Mouse (Mus musculus) neural tube, embryonic 15.5 days (tissue): ENCODE measurements around the gene Lhx2. TPM values are rescaled to one million over a fixed set of nuclear protein-coding genes. Genes with fewer than 3 reads are reported as not detected.
A peak's percentile ranks its signal among the peaks of the same experiment; 100 is the strongest.

Experiments used
- ATAC-seq: fragments of 200-750 bp; cut with Nextera tagmentation; 2 replicates; pipeline ENCODE4 v1.8.0; 2017; ENCODE audit warnings: mild to moderate bottlenecking, moderate TSS enrichment, moderate library complexity; ENCODE audit not compliant: low FRiP score
- H3K27ac ChIP-seq: fragments of 300-500 bp; sonication (generic); replicated peaks from 2 replicates; pipeline ENCODE4 v1.5.1; 2015; ENCODE audit warnings: mild to moderate bottlenecking, inconsistent platforms
- H3K27me3 ChIP-seq: fragments of 300-500 bp; sonication (generic); replicated peaks from 2 replicates; pipeline ENCODE4 v1.6.1; 2015; ENCODE audit warnings: inconsistent platforms
- H3K36me3 ChIP-seq: fragments of 300-500 bp; sonication (generic); 2 replicates; pipeline ENCODE4 v1.6.1; 2015; ENCODE audit warnings: inconsistent platforms
- H3K4me1 ChIP-seq: fragments of 300-500 bp; sonication (generic); 2 replicates; pipeline ENCODE4 v1.6.1; 2015; ENCODE audit warnings: inconsistent platforms
- H3K4me2 ChIP-seq: fragments of 300-500 bp; sonication (generic); 2 replicates; pipeline ENCODE4 v1.6.1; 2015; ENCODE audit warnings: inconsistent platforms, mild to moderate bottlenecking, moderate library complexity
- H3K4me3 ChIP-seq: fragments of 300-500 bp; sonication (generic); replicated peaks from 2 replicates; pipeline ENCODE4 v1.5.1; 2015; ENCODE audit warnings: mild to moderate bottlenecking, inconsistent platforms
- H3K9ac ChIP-seq: fragments of 300-500 bp; sonication (generic); replicated peaks from 2 replicates; pipeline ENCODE4 v1.6.1; 2015; ENCODE audit warnings: mild to moderate bottlenecking, inconsistent platforms
- H3K9me3 ChIP-seq: fragments of 300-500 bp; sonication (generic); replicated peaks from 2 replicates; pipeline ENCODE4 v1.6.1; 2016; ENCODE audit warnings: inconsistent platforms
- WGBS: fragments of 180-500 bp; shearing (Covaris S2); methylation state at CpG from one replicate; pipeline ENCODE4 v1.1.7; 2015; ENCODE audit warnings: mixed read lengths; 5-methylcytosine and 5-hydroxymethylcytosine counted together
- polyA plus RNA-seq: library from polyadenylated mRNA; unstranded; fragments of >200 nt; fragmentation: Nextera tagmentation; extraction: Ambion mirVana; gene quantifications from 2 replicates; pipeline ENCODE4 v1.2.1, GENCODE M21; 2015

Lhx2 gene
- polyA plus RNA-seq, 1 experiment from 2014 or later, result 3.0 TPM

DNA sequence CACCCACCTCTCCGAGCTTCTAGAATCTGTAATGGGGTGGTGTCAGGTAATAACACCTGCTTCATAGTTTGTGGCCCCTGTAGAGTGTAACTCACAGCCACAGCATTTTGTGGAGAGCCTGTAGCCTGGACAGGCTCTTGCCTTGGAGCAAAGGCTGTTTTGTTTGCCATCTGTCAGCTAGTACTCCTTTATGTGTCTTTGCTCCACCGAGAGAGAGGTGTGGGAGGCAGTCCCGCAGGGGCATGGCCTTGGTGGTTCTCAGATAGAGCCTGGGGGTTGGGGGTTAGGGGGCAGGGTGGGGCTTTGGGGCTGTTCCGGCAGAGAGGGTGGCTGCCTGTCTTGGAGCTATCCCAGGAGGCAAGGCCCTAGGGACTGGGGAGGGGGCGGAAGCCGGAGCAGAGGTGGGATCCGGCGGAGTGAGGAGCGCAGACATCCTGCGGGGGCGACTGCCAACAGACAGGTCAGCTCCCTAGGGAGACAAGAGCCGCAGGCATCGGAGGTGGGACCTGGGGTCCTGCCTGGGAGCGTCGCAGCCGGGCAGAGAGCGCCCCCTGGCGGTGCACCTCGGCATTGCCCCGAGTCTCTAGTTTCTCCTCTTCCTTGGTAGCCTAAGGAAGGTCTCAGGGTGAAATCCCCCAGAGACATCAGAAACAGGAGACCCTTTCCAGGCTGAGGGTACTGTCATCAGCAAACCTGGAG, 36.7 kb downstream of the Lhx2 start:
- Histone ChIP-seq H3K9ac (no peak overlapping the region), H3K27me3 (peaks cover 84% of the 10 kb centered on the region), H3K4me1 (peaks cover 11% of the 10 kb centered on the region), H3K27ac (no peak overlapping the region), H3K9me3 (no peaks in the 10 kb centered on the region), H3K4me3 (no peak overlapping the region), H3K36me3 (no peaks in the 10 kb centered on the region), H3K4me2 (peak overlapping the region; percentile 46)
- ATAC-seq, result no peak; the same call in 1 of the 2 replicates
- 5% methylated on average over 20 of the region's 20 CpGs for WGBS

DNA sequence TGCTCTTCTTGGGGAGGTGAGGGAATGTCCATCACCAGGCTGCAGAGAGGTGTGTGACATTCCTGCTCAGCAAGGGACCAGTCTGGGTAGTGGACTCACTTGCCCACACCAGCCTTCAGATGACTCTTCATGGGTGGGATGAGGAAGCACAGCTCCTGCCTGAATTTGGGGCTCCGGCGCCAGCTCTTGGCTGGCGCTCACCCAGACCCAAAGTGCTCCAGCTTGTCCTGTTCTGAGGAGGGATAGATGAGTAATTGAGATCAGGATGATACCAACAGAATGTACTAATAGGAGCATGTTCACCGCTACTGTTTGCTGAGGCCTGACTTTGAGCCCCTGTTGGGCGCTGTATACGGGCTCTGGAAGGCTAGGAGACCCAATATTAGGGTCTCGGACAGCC, 38.2 kb downstream of the Lhx2 start:
- WGBS, result 87% methylated on average over 7 of the region's 7 CpGs
- Histone ChIP-seq H3K27ac (no peak overlapping the region), H3K4me2 (no peak overlapping the region), H3K4me3 (no peak overlapping the region), H3K27me3 (peaks cover 69% of the 10 kb centered on the region), H3K9ac (no peak overlapping the region), H3K4me1 (peaks cover 11% of the 10 kb centered on the region), H3K9me3 (no peaks in the 10 kb centered on the region), H3K36me3 (no peaks in the 10 kb centered on the region)
- no peak for ATAC-seq

DNA sequence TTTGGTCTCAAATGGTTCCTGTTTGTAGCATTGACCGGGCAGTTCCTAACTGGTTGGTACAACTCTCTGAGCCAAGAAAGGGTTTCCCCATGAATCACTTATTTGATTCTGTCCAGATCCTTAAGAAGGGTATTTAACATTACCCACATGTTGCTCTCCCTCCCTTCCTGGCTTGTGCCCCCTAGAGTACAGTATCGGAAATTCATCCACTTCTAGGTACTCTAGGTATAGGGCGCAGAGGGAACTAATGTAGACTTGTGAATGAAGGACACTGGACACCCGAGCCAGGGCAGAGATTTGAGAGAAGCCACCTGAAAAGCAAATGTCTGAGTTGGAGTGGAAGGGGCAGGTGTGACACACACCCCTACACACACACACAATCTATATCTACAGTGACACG, 39.3 kb downstream of the Lhx2 start:
- Histone ChIP-seq H3K4me3 (no peak overlapping the region), H3K4me2 (no peak overlapping the region), H3K36me3 (no peaks in the 10 kb centered on the region), H3K27ac (no peak overlapping the region), H3K27me3 (peaks cover 58% of the 10 kb centered on the region), H3K4me1 (peaks cover 11% of the 10 kb centered on the region), H3K9ac (no peak overlapping the region), H3K9me3 (no peaks in the 10 kb centered on the region)
- no peak for ATAC-seq
- WGBS, result 21% methylated on average over 5 of the region's 5 CpGs

DNA sequence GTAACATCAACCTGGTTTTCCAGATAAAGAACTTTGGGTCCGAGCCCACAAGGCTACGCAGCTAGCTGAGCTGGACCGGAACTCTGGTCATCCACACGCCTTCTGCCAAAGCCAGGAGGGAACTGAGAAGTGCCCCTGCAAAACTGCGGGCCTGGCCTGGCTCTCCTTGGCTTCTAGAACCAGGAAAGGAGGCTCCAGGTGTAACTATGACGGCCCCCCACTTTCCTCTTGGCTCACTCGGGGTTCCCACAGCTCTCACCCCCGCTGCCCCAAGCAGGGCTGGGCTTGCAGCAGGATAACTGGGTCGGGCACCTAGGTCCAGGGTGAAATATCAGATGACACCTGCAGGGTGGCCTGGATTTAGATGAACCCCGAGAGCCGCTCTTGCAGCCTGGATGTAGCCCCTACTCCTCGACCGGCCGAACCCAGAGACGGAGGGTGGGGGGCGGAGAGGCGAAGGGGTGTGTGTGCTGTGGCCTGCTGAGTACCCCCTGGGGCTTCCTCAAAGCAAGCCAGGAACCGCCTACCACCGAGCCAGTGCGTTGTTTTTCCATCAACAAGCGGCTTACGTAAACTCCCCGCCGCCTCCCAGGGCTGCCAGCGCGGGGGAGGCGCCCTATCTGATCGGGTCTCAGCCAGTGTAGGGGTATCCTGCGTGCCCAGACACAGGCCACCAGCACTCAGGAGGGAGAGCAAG, 39.9 kb downstream of the Lhx2 start:
- H3K36me3 ChIP-seq, result no peaks in the 10 kb centered on the region
- ATAC-seq, result no peak
- H3K27me3 ChIP-seq, result peaks cover 51% of the 10 kb centered on the region
- peaks cover 11% of the 10 kb centered on the region for H3K4me1 ChIP-seq
- WGBS, result 5% methylated on average over 29 of the region's 29 CpGs
- no peak overlapping the region for H3K9ac ChIP-seq
- no peaks in the 10 kb centered on the region for H3K9me3 ChIP-seq
- no peak overlapping the region for H3K27ac ChIP-seq
- peak overlapping the region; percentile 50 for H3K4me2 ChIP-seq
- H3K4me3 ChIP-seq, result peak overlapping the region; percentile 8; the same call in 1 of the 2 replicates

DNA sequence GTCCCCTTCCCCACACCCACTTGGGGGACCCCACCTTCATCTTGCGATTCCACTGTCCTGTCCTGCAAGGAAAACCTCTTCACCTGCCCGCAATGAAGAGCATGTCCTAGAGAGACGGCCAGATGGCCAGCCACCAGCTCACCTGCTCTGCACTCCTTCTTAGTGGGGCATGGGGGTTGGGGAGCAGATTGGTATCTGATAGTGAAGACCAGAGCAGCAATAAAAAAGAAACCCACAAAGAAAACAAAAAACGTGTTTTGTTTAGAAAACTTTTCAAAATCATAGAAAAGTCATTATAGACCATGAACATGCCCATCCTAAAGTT, 40.4 kb downstream of the Lhx2 start:
- Histone ChIP-seq H3K27me3 (peaks cover 50% of the 10 kb centered on the region), H3K4me2 (peak overlapping the region; percentile 50), H3K27ac (no peak overlapping the region), H3K4me1 (peaks cover 11% of the 10 kb centered on the region), H3K4me3 (peak overlapping the region; percentile 8; the same call in 1 of the 2 replicates), H3K36me3 (no peaks in the 10 kb centered on the region), H3K9me3 (no peaks in the 10 kb centered on the region), H3K9ac (no peak overlapping the region)
- no peak for ATAC-seq
- 14% methylated on average over 4 of the region's 4 CpGs for WGBS

DNA sequence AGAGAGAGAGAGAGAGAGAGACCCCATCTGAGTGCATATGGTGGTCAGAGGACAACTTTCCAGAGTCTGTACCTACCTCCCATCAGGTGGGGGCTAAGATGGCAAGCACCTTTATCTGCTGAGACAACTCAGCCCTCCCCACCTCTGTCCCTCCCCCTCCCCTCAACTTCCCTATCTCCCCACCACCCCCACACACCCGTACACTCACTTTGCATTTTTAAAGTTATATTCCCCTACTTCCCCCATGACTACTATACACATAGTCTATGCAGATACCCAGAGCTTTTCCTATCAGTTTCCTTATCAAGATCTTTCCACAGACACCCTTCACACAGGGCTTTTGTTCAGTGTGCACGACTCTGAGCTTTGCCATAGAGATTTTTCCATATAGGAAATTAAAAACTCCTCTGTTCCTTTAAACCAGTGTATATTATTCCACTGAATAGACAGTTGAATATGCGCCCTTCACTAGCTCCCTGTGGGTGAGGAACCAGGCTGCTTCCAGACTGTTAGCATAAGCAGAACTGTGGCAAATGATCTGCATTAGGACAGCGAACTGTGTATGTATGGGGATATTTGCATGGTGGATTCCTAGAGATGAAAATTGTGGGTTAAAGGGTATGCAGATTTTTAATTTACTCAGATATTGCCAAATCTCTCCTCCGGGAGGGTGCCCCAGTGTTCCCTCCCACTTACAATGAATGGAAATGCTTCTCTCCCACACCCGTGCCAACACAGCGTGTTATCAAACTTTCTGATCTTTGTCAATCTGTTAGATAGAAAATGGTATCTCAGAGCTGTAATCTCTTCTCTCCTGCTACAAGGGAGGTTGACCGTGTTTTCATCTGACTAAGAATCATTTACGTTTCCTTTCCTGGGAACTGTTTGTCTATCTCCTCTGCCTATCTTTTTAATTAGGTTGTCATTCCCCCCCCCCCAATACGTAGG, 41.3 kb downstream of the Lhx2 start:
- H3K36me3 ChIP-seq, result no peaks in the 10 kb centered on the region
- no peak for ATAC-seq
- peaks cover 44% of the 10 kb centered on the region for H3K27me3 ChIP-seq
- H3K9me3 ChIP-seq, result no peaks in the 10 kb centered on the region
- no peak overlapping the region for H3K4me3 ChIP-seq
- peaks cover 11% of the 10 kb centered on the region for H3K4me1 ChIP-seq
- no peak overlapping the region for H3K27ac ChIP-seq
- 51% methylated on average over 10 of the region's 10 CpGs for WGBS
- H3K4me2 ChIP-seq, result no peak overlapping the region
- no peak overlapping the region for H3K9ac ChIP-seq

DNA sequence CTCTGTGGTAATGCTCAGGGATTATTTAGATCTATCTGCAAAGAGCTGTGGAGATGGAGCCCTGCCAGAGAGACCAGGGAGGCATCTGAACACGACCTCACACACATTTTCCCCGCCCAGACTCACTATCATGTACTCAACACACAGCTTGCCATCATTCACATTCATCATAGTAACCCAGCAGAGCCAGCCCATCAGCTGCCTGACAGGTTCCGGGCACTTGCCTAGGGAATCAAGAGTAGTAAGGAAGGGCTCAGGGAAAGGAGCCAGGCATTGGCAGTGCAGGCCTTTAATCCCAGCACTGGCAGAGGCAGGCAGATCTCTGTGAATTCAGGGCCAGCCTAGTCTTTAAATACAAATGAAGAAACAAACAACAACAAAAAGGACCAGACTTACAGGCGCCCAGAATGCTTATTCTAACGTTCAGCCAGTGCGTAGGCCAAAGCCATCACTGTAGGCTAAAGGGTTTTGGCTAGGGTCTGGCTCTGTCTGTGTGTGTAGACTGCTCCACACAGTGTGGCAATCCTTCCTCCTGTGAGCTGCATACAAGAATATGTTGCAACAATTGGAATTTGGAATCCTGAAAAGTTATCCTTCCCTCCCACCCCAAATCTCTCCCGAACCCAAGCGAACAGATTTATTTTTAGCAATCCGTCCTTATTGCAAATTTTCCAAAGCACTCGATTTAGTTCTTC, 48.6 kb downstream of the Lhx2 start:
- Histone ChIP-seq H3K9ac (no peak overlapping the region), H3K4me3 (no peak overlapping the region), H3K27me3 (no peaks in the 10 kb centered on the region), H3K9me3 (no peaks in the 10 kb centered on the region), H3K27ac (no peak overlapping the region), H3K4me2 (no peak overlapping the region), H3K36me3 (no peaks in the 10 kb centered on the region), H3K4me1 (no peaks in the 10 kb centered on the region)
- WGBS, result 86% methylated on average over 10 of the region's 10 CpGs
- no peak for ATAC-seq

DNA sequence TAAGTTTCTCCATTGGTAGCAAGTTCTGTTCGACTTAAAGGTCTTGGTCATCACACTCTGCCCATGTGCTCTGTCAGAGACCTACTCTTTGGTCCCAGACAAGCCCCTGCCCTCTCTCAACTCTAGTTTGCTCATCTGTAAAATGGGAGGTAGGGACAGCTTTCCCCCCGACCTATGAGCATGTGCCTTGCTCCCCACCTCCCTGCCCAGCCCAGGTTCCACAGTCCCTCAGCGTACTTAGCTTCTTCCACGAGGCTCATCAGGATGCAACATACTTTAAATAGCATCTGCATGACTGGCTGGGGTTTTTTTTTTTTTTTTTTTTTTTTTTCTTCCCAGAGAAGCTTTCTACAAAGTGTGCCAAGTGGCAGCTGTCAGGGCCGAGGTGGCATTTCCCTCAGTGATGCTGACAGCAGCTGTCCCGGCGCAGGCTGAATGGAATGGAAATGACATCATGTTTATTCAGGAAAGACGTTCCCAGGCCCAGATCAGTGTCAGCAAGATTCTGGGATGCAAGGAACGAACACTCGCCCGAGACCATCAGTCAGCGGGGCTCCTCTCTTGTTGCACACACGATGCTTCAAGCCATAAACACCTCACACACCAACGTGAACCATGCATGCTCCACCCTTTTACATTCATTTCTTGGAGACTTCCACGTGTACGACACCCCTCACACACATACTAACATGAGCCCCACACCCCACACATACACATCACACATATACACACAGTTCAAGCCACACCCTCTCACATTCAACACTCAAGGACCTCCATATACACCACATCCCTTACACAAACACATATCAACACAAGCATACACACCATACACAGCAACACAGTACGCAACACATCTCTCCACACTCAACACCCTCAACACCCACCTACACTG, 56.1 kb downstream of the Lhx2 start:
- Histone ChIP-seq H3K9ac (no peak overlapping the region), H3K27ac (no peak overlapping the region)
- WGBS, result 54% methylated on average over 17 of the region's 17 CpGs

DNA sequence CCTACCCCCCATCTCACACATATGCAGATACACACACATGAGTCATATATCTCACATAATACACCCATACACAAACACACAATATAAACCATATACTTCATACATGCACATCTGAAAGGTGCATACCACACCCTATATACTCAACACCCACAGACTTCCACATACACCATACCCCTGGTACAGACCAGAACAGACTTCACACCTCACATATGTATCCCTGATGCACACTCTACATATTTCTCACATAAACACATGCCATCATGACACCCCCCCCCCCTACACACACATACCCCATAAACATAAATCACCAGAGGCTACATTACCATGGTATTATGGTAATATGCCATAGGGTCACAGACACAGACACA, 56.8 kb downstream of the Lhx2 start:
- no peaks in the 10 kb centered on the region for H3K27me3 ChIP-seq
- ATAC-seq, result no peak
- no peak overlapping the region for H3K4me3 ChIP-seq
- 0 out of 2 replicates have a peak, but pooled peaks cover 3% of the 10 kb centered on the region for H3K4me1 ChIP-seq
- H3K9ac ChIP-seq, result no peak overlapping the region
- H3K9me3 ChIP-seq, result no peaks in the 10 kb centered on the region
- no peak overlapping the region for H3K27ac ChIP-seq
- no peak overlapping the region for H3K4me2 ChIP-seq
- H3K36me3 ChIP-seq, result no peaks in the 10 kb centered on the region

More for the DNA sequence above, 56.1 kb downstream of the Lhx2 start:
- H3K4me2 ChIP-seq, result no peak overlapping the region
- H3K4me3 ChIP-seq, result no peak overlapping the region
- 0 out of 2 replicates have a peak, but pooled peaks cover 3% of the 10 kb centered on the region for H3K4me1 ChIP-seq
- H3K36me3 ChIP-seq, result no peaks in the 10 kb centered on the region
- no peaks in the 10 kb centered on the region for H3K27me3 ChIP-seq
- peak; percentile 31; the same call in 1 of the 2 replicates for ATAC-seq
- H3K9me3 ChIP-seq, result no peaks in the 10 kb centered on the region

DNA sequence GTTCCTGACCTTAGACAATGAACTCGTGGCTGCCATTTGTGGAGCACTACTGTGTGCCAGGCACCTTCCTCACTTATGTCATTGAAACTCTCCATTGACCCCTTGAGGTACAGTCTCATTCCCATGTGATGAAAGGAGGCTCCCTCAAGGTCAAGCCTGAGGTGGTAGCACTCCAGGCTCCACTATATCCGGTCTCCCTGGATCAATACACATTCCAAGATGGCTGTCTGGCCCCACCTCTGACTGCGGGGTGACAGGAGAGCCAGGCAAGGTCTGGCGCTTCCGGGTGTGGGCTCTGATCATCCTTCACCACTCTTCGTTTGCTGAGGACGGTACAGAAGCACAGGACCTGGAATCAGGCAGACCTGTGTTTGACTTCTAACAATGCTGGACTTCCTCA, 58.2 kb downstream of the Lhx2 start:
- H3K4me3 ChIP-seq, result no peak overlapping the region
- H3K4me1 ChIP-seq, result 0 out of 2 replicates have a peak, but pooled peaks cover 3% of the 10 kb centered on the region
- H3K9ac ChIP-seq, result no peak overlapping the region
- H3K36me3 ChIP-seq, result no peaks in the 10 kb centered on the region
- H3K27ac ChIP-seq, result no peak overlapping the region
- WGBS, result 80% methylated on average over 7 of the region's 7 CpGs
- no peak overlapping the region for H3K4me2 ChIP-seq
- no peaks in the 10 kb centered on the region for H3K9me3 ChIP-seq
- no peaks in the 10 kb centered on the region for H3K27me3 ChIP-seq
- no peak for ATAC-seq
